Mouse (Mus musculus) MEL (cell line): Measurements from ENCODE around the gene Scarb2. TPM values are rescaled to one million over a fixed set of nuclear protein-coding genes. Genes with fewer than 3 reads are reported as not detected.

Experiments
- DNase-seq: peaks from one replicate; pipeline ENCODE4 v3.0.0; 2011; ENCODE audit warnings: low read depth, low spot score
- H3K27ac ChIP-seq: 2 replicates; pipeline ENCODE4 v1.5.1; 2012; ENCODE audit warnings: low read depth, mild to moderate bottlenecking, control low read depth, low read length, moderate library complexity; ENCODE audit not compliant: control insufficient read depth
- H3K27me3 ChIP-seq, 2 experiments: fragments of 150-350 bp in 1 of 2; sonication (generic) in 1 of 2; 2 replicates each; pipeline ENCODE4 v1.6.1; 2012; ENCODE audit warnings: low read length in 2 of 2, mild to moderate bottlenecking in 2 of 2, improper control_type of control experiment in 1 of 2, moderate library complexity in 1 of 2; ENCODE audit not compliant: insufficient read depth in 2 of 2, control insufficient read depth in 1 of 2
- H3K36me3 ChIP-seq, 2 experiments: 2 replicates each; pipeline ENCODE4 v1.6.1; 2012 to 2014; ENCODE audit warnings: low read length in 2 of 2, improper control_type of control experiment in 1 of 2, inconsistent platforms in 1 of 2, mild to moderate bottlenecking in 1 of 2; ENCODE audit not compliant: insufficient read depth in 2 of 2, control insufficient read depth in 1 of 2
- H3K4me1 ChIP-seq, 2 experiments: fragments of 150-350 bp in 1 of 2; sonication (generic) in 1 of 2; 2 replicates each; pipeline ENCODE4 v1.6.1; 2012; ENCODE audit warnings: low read length in 2 of 2, improper control_type of control experiment in 1 of 2, mild to moderate bottlenecking in 1 of 2; ENCODE audit not compliant: insufficient read depth in 2 of 2, control insufficient read depth in 1 of 2
- H3K4me3 ChIP-seq, 2 experiments: fragments of 150-350 bp in 1 of 2; sonication (generic) in 1 of 2; 2 replicates each; pipeline ENCODE4 v1.5.1; 2012; ENCODE audit warnings: low read depth in 2 of 2, low read length in 2 of 2, mild to moderate bottlenecking in 2 of 2, moderate library complexity in 2 of 2, control low read depth in 1 of 2, improper control_type of control experiment in 1 of 2; ENCODE audit not compliant: control insufficient read depth in 1 of 2, insufficient read depth in 1 of 2
- H3K79me2 ChIP-seq: 2 replicates; pipeline ENCODE4 v1.6.1; 2012; ENCODE audit warnings: mild to moderate bottlenecking, low read length, moderate library complexity; ENCODE audit not compliant: control insufficient read depth, poor library complexity, insufficient read depth
- H3K9ac ChIP-seq: 2 replicates; pipeline ENCODE4 v1.6.1; 2012; ENCODE audit warnings: low read depth, mild to moderate bottlenecking, control low read depth, low read length, moderate library complexity; ENCODE audit not compliant: control insufficient read depth, poor library complexity, severe bottlenecking
- H3K9me3 ChIP-seq: fragments of 150-350 bp; sonication (generic); replicated peaks from 2 replicates; pipeline ENCODE4 v1.6.1; 2012; ENCODE audit warnings: mild to moderate bottlenecking, low read length, improper control_type of control experiment, moderate library complexity; ENCODE audit not compliant: insufficient read depth
- BHLHE40 ChIP-seq: IDR thresholded peaks from 2 replicates; pipeline ENCODE4 v1.6.1; 2012; ENCODE audit warnings: low read depth, mild to moderate bottlenecking, inconsistent platforms, low read length, improper control_type of control experiment, borderline replicate concordance
- ELF1 ChIP-seq: IDR thresholded peaks from 2 replicates; pipeline ENCODE4 v1.6.1; 2014; ENCODE audit warnings: low read depth, mild to moderate bottlenecking, inconsistent platforms, low read length, improper control_type of control experiment, moderate library complexity
- EP300 ChIP-seq, 2 experiments: IDR thresholded peaks; 2 replicates each; pipeline ENCODE4 v1.6.1; 2011; ENCODE audit warnings: improper control_type of control experiment in 2 of 2, low read length in 2 of 2, low read depth in 1 of 2, mild to moderate bottlenecking in 1 of 2
- ETS1 ChIP-seq: IDR thresholded peaks from 2 replicates; pipeline ENCODE4 v1.6.1; 2012; ENCODE audit warnings: low read depth, mild to moderate bottlenecking, inconsistent platforms, low read length, improper control_type of control experiment, moderate library complexity
- GABPA ChIP-seq: IDR thresholded peaks from 2 replicates; pipeline ENCODE4 v1.6.1; 2012; ENCODE audit warnings: low read depth, mild to moderate bottlenecking, inconsistent platforms, low read length, improper control_type of control experiment, moderate library complexity
- GATA1 ChIP-seq: IDR thresholded peaks from 2 replicates; pipeline ENCODE4 v1.6.1; 2011; ENCODE audit warnings: low read depth, low read length, improper control_type of control experiment
- HCFC1 ChIP-seq: IDR thresholded peaks from 2 replicates; pipeline ENCODE4 v1.6.1; 2012; ENCODE audit warnings: low read depth, mild to moderate bottlenecking, inconsistent platforms, low read length, improper control_type of control experiment, moderate library complexity
- JUND ChIP-seq: IDR thresholded peaks from 2 replicates; pipeline ENCODE4 v1.6.1; 2011; ENCODE audit warnings: low read depth, mild to moderate bottlenecking, improper control_type of control experiment, low read length
- KAT2A ChIP-seq: conservative IDR thresholded peaks from 2 replicates; pipeline ENCODE4 v1.6.1; 2012; ENCODE audit warnings: low read depth, low read length, improper control_type of control experiment, inconsistent platforms
- MAX ChIP-seq: IDR thresholded peaks from 2 replicates; pipeline ENCODE4 v1.6.1; 2011; ENCODE audit warnings: low read length, improper control_type of control experiment
- MAZ ChIP-seq: IDR thresholded peaks from 2 replicates; pipeline ENCODE4 v1.6.1; 2012; ENCODE audit warnings: low read depth, mild to moderate bottlenecking, inconsistent platforms, low read length, improper control_type of control experiment
- MEF2A ChIP-seq: IDR thresholded peaks from 2 replicates; pipeline ENCODE4 v1.6.1; 2014; ENCODE audit warnings: low read depth, mild to moderate bottlenecking, inconsistent platforms, low read length, improper control_type of control experiment; ENCODE audit not compliant: poor library complexity, insufficient replicate concordance, severe bottlenecking; ENCODE audit errors: extremely low read depth
- MXI1 ChIP-seq: IDR thresholded peaks from 2 replicates; pipeline ENCODE4 v1.6.1; 2011; ENCODE audit warnings: mild to moderate bottlenecking, low read depth, low read length, improper control_type of control experiment
- MYB ChIP-seq: IDR thresholded peaks from 2 replicates; pipeline ENCODE4 v1.6.1; 2011; ENCODE audit warnings: mild to moderate bottlenecking, low read depth, low read length, improper control_type of control experiment
- MYC ChIP-seq: IDR thresholded peaks from 2 replicates; pipeline ENCODE4 v1.6.1; 2011; ENCODE audit warnings: low read depth, mild to moderate bottlenecking, low read length, improper control_type of control experiment, moderate library complexity
- NELFE ChIP-seq: IDR thresholded peaks from 2 replicates; pipeline ENCODE4 v1.6.1; 2011; ENCODE audit warnings: low read depth, low read length, improper control_type of control experiment
- NRF1 ChIP-seq: IDR thresholded peaks from 2 replicates; pipeline ENCODE4 v1.6.1; 2014; ENCODE audit warnings: low read depth, mild to moderate bottlenecking, inconsistent platforms, low read length, improper control_type of control experiment, moderate library complexity; ENCODE audit not compliant: poor library complexity, insufficient read depth, severe bottlenecking
- POLR2AphosphoS2 ChIP-seq: IDR thresholded peaks from 2 replicates; pipeline ENCODE4 v1.6.1; 2011; ENCODE audit warnings: low read length, improper control_type of control experiment
- POLR2AphosphoS5 ChIP-seq: IDR thresholded peaks from 2 replicates; pipeline ENCODE4 v1.6.1; 2012; ENCODE audit warnings: low read depth, borderline replicate concordance, mild to moderate bottlenecking, inconsistent platforms, low read length, moderate library complexity, mixed read lengths
- RAD21 ChIP-seq: IDR thresholded peaks from 2 replicates; pipeline ENCODE4 v1.6.1; 2011; ENCODE audit warnings: mild to moderate bottlenecking, low read depth, low read length, improper control_type of control experiment
- RCOR1 ChIP-seq: IDR thresholded peaks from 2 replicates; pipeline ENCODE4 v1.6.1; 2012; ENCODE audit warnings: low read depth, mild to moderate bottlenecking, inconsistent platforms, low read length, improper control_type of control experiment
- SMC3 ChIP-seq: IDR thresholded peaks from 2 replicates; pipeline ENCODE4 v1.6.1; 2011; ENCODE audit warnings: low read depth, low read length, improper control_type of control experiment
- TAL1 ChIP-seq: IDR thresholded peaks from 2 replicates; pipeline ENCODE4 v1.6.1; 2012; ENCODE audit warnings: mild to moderate bottlenecking, inconsistent platforms, low read length, moderate library complexity, mixed read lengths
- TCF12 ChIP-seq: IDR thresholded peaks from 2 replicates; pipeline ENCODE4 v1.6.1; 2014; ENCODE audit warnings: low read depth, mild to moderate bottlenecking, inconsistent platforms, low read length, improper control_type of control experiment, moderate library complexity
- UBTF ChIP-seq: IDR thresholded peaks from 2 replicates; pipeline ENCODE4 v1.6.1; 2012; ENCODE audit warnings: low read depth, mild to moderate bottlenecking, inconsistent platforms, low read length, improper control_type of control experiment, moderate library complexity, borderline replicate concordance; ENCODE audit not compliant: insufficient read depth
- USF1 ChIP-seq: IDR thresholded peaks from 2 replicates; pipeline ENCODE4 v1.6.1; 2014; ENCODE audit warnings: low read depth, mild to moderate bottlenecking, inconsistent platforms, low read length, improper control_type of control experiment, moderate library complexity
- USF2 ChIP-seq, 2 experiments: IDR thresholded peaks; 2 replicates each; pipeline ENCODE4 v1.6.1; 2011 to 2012; ENCODE audit warnings: improper control_type of control experiment in 2 of 2, low read length in 2 of 2, borderline replicate concordance in 1 of 2, inconsistent platforms in 1 of 2, low read depth in 1 of 2, mild to moderate bottlenecking in 1 of 2; ENCODE audit not compliant: insufficient read depth in 1 of 2
- ZKSCAN1 ChIP-seq: IDR thresholded peaks from 2 replicates; pipeline ENCODE4 v1.6.1; 2012; ENCODE audit warnings: low read depth, mild to moderate bottlenecking, inconsistent platforms, low read length, improper control_type of control experiment, moderate library complexity
- ZMIZ1 ChIP-seq: IDR thresholded peaks from 2 replicates; pipeline ENCODE4 v1.6.1; 2012; ENCODE audit warnings: low read depth, mild to moderate bottlenecking, inconsistent platforms, low read length, improper control_type of control experiment, moderate library complexity
- polyA plus RNA-seq, 2 experiments: library from polyadenylated mRNA; stranded (reverse) in 1 of 2; unstranded in 1 of 2; fragments of >175 nt in 1 of 2; fragments of >200 nt in 1 of 2; gene quantifications; 2 replicates each; pipeline versions ENCODE4 v1.2.1 to v1.2.4; 2012; ENCODE audit warnings: low replicate concordance in 2 of 2, low read depth in 1 of 2; ENCODE audit not compliant: insufficient read length in 2 of 2, insufficient read depth in 1 of 2, missing spikeins in 1 of 2
- total RNA-seq: library from RNA; depleted of rRNA; stranded (reverse); fragments of 300-350 nt; gene quantifications from 2 replicates; pipeline ENCODE4 v1.2.3, GENCODE M21; 2012

Gene Scarb2
- total and polyA plus RNA-seq, 3 experiments, result 13.6 to 16.5 TPM; not detected in 1

DNA sequence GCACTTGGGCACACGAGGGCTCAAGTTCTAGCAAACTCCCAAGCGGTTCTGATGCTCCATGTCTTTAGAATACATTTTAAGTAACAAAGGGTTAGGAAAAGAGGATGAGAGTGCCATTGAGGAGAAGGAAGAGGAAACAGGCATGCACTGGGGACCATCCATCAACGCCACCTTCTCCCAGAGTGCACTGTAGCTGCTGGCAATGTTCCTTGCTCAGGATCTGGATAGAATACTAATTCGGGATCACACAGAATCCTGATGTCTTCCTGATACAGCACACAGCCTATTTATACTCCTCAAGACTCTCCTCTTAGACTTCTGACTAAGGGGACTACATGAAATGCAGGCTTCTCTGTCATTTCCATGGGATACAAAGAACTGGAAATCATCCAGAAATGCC lies 33.1 kb upstream of the Scarb2 start:
- Histone ChIP-seq H3K27me3 (peaks cover 0 to 3% of the 10 kb centered on the region in 2 experiments; a peak in 3 of 4 replicates), H3K79me2 (no peaks in the 10 kb centered on the region), H3K9ac (no peak overlapping the region), H3K4me1 (no peaks in the 10 kb centered on the region), H3K9me3 (no peaks in the 10 kb centered on the region), H3K4me3 (no peak overlapping the region), H3K36me3 (no peaks in the 10 kb centered on the region), H3K27ac (no peak overlapping the region)
- no peak for DNase-seq
- TF ChIP-seq MYC (no peak), ZKSCAN1 (no peak), USF1 (no peak), NRF1 (no peak), RAD21 (no peak), NELFE (no peak), ELF1 (no peak), MXI1 (no peak), JUND (no peak), POLR2AphosphoS5 (no peak), HCFC1 (no peak), TAL1 (no peak), MAZ (no peak)

DNA sequence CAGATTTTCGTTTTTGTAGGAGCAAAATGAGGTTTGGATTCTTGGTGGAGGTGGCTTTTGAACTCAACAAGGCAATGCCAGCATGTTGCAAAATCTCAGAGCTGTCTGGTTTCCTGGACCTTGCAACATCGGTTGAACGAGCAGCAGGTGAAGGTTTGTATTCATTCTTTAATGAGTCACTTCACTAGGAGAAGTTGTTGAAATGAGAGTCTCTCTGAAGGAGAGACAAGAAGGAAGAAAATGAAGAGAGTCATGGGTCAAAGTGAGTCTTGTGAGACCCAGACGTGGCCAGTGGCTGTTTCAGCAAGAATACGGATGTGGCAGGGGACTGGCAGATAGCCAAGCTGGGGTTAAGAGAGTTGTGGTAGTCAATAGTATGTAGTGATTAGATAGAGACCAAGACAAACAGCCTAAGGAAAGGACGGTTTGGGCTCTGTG lies 18.2 kb upstream of the Scarb2 start:
- no peak overlapping the region for H3K9ac ChIP-seq
- H3K4me1 ChIP-seq, result peaks cover 3 to 13% of the 10 kb centered on the region in 2 experiments; a peak in 3 of 4 replicates
- H3K9me3 ChIP-seq, result no peaks in the 10 kb centered on the region
- no peak overlapping the region for H3K27ac ChIP-seq
- no peaks in the 10 kb centered on the region for H3K27me3 ChIP-seq
- peak; percentile 80 for DNase-seq
- peak overlapping the region; percentile 2 to 33 for H3K4me3 ChIP-seq
- peaks cover 0 to 9% of the 10 kb centered on the region in 2 experiments; a peak in 2 of 4 replicates for H3K36me3 ChIP-seq
- no peaks in the 10 kb centered on the region for H3K79me2 ChIP-seq
- peak; percentile 42; the same call in 1 of the 2 replicates for TF ChIP-seq ETS1
- peak; percentile 83 for TF ChIP-seq MYB
- no peak for TF ChIP-seq JUND
- no peak for TF ChIP-seq MAX
- TF ChIP-seq MYC, result no peak
- no peak for TF ChIP-seq GABPA
- TF ChIP-seq EP300 (IDR thresholded peaks at IDR 0.05; ENCODE audit: low read depth in 1 of 2, low read length in 2 of 2), result peak; percentile 79 to 85
- no peak for TF ChIP-seq POLR2AphosphoS2
- no peak for TF ChIP-seq MXI1
- TF ChIP-seq NRF1, result no peak
- peak; percentile 6; the same call in 1 of the 2 replicates for TF ChIP-seq BHLHE40
- TF ChIP-seq RCOR1, result peak; percentile 73; the same call in 1 of the 2 replicates
- TF ChIP-seq TAL1, result no peak
- no peak for TF ChIP-seq MEF2A
- peak; percentile 54 for TF ChIP-seq TCF12
- no peak for TF ChIP-seq MAZ
- no peak for TF ChIP-seq UBTF
- no peak for TF ChIP-seq USF2 (IDR thresholded peaks at IDR 0.05; ENCODE audit: borderline replicate concordance in 1 of 2, insufficient read depth in 1 of 2, low read depth in 1 of 2, low read length in 2 of 2)
- no peak for TF ChIP-seq ZMIZ1
- peak; percentile 53 for TF ChIP-seq GATA1
- no peak for TF ChIP-seq USF1
- no peak for TF ChIP-seq KAT2A
- no peak for TF ChIP-seq RAD21
- TF ChIP-seq POLR2AphosphoS5, result no peak
- TF ChIP-seq HCFC1, result no peak
- TF ChIP-seq SMC3, result no peak
